Mouse (Mus musculus) E14TG2a.4 (cell line): ENCODE measurements around the gene Ttc39a.

Source experiments
- CTCF ChIP-seq: conservative IDR thresholded peaks from 2 replicates; pipeline ENCODE4 v1.5.1; 2014; ENCODE audit warnings: low read length
- POU5F1 ChIP-seq: IDR thresholded peaks from 2 replicates; pipeline ENCODE4 v1.6.1; 2014; ENCODE audit warnings: low read length, borderline replicate concordance

DNA sequence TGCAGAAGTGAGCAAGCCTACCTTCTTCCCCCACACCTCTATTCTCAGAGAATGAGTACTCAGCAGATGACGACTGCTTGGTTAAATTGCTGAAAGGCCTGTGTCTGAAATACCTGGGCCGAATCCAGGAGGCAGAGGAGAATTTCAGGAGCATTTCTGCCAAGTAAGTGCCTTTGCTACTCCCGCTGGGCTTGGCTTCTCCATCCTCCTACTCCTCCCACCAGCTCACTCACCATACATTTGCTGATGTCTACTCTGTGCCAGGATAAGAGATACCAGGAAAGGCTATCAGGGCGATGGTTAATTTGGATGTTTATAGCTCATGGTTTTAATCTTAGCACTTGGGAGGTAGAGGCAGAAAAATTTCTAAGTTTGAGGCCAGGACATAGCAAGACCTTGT lies 36.2 kb downstream of the Ttc39a start:
- no peak for TF ChIP-seq CTCF
- no peak for TF ChIP-seq POU5F1
